Mouse (Mus musculus) c-Kit-positive CD71-positive TER-119-negative erythroid progenitor cells, embryonic 14.5 days (primary cell): ENCODE measurements around the gene Traf5.

Source experiments
- DNase-seq: peaks from one replicate; pipeline ENCODE4 v3.0.0-alpha.2; 2013; ENCODE audit warnings: low read depth

The Traf5 gene

DNA sequence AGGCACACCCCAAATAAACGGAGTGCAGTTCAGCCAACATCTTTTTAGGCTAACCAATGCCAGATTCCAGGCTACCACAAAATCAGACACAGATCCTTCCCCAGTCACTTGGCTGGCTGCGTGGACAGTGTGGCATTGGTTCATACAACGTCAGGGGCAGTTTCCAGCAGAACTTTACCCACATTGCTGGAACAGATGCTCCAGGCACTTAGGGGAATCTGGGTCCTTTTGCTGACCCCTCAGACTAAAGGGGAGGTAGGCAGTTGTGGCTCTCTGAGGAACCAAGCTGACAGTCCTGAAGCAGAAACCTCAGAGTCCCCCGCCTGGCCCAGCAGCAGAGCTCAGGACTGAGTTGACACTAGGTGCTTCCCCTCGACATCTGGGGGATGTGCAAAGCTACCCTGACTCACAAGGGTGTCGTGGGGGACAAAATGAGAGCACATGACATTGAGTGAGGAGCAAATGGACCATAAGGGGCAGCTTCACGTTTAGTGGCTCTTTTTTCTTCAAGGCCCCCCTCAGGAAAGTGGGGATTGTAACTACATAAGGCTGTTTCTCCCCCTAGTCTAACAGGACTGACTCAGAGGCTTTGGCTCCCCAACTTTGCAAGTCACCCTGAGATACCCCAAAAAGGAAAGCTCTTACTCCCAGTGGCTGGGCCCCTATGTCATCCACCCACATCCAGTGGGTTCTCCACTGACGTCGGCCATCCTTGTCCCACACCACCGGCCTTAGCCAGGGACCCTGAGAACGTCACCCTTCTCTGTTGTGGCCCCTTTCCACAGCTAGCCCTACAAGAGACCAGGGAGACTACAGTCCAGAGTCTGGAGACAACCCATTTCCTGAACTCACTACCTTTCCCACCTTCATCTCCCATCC is 1.4 kb downstream of the Traf5 start:
- DNase-seq, result no peak

DNA sequence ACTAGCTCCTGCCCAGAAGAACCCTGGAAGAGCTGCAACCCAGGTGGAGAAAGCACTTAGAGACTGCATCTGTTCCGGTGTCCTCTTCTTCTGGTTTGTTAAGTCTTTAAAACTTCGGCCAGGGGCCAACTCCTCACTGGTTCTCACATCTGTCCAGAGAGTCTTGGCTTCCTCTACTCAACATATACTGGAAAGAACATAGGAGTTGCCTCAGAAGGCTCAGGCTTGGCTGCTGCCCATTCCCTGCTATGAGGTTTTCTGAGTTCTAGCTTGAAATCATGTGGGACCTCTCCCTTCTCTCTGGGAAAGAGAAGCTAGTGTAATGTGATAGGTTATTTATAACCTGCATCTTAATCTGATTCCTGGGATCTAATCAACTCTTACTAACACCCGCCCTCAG is 2.1 kb downstream of the Traf5 start:
- no peak for DNase-seq

GRCm38 (mm10) chr1:192089208-192090166 is 2.9 kb downstream of the Traf5 start:
- DNase-seq, result no peak

GRCm38 (mm10) chr1:192088011-192088410 is 4.3 kb downstream of the Traf5 start:
- DNase-seq, result no peak

- DNase-seq, result no peak
These were observed 5.3 kb downstream of the Traf5 start for GRCm38 (mm10) chr1:192087098-192087497.

DNA sequence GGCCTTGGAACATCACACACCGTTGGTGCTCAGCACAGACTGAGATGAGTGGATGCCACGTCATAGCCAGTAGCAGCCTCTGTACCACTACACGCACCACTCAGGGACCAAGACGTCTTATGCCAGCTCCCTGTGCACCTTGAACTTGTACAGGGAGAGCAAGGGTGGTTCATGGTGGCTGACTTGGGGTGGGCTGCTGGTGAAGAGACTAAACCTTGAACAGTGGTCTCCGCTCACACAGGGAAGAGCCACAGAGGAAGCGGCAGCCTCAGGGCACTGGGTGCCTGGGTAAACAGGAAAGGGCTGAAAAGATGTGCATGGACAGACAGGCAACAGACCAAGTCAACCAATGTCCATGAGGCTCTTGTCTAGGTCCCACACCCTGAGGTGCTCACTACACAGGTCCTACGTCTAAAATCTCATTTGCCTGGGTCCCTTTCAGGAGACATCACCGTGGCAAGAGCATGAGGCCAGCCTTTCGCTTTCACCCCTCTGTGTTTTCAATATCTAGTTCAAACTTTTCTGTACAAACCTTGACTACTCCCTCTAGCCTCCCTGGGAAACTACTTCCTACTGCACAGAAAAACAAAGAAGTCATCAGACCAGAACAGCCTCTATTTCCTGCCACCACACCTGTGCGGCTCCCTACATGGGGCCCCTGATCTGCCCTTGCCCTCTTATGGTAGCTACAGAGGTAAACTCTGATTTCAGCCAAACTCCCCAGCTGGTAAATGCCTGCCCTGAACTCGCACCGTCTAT is 5.9 kb downstream of the Traf5 start:
- DNase-seq, result no peak

GRCm38 (mm10) chr1:192085218-192085617 is 7.1 kb downstream of the Traf5 start:
- DNase-seq, result no peak

DNA sequence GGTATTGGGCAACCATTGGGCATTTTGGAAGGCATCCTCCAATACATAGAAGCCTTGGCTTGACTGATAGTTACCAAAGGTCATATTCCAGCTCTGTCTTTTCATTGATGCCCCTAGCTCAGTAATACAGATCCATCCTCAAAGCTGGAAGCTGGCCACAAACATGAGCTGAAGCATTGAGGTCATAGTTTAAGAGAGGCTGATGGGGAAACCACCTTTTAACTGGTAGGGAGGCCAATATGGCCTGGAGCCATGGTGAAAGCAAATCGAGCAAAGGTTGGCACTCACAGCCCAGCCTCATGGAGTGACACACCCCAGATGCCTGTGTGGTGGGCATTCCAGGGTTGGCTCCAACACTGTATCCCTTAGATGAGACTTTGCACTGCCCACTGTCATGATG is 9.7 kb downstream of the Traf5 start:
- no peak for DNase-seq

- no peak for DNase-seq
These were observed 11.2 kb downstream of the Traf5 start for GRCm38 (mm10) chr1:192081129-192081528.

- DNase-seq, result no peak
These were observed 13.2 kb downstream of the Traf5 start for GRCm38 (mm10) chr1:192079121-192079520.

GRCm38 (mm10) chr1:192078406-192078805 is 14.0 kb downstream of the Traf5 start:
- no peak for DNase-seq

GRCm38 (mm10) chr1:192076796-192077535 is 15.4 kb downstream of the Traf5 start:
- DNase-seq, result no peak

- DNase-seq, result no peak
These were observed 16.3 kb downstream of the Traf5 start for GRCm38 (mm10) chr1:192076101-192076500.

- no peak for DNase-seq
These were observed 17.5 kb downstream of the Traf5 start for GRCm38 (mm10) chr1:192074824-192075223.

DNA sequence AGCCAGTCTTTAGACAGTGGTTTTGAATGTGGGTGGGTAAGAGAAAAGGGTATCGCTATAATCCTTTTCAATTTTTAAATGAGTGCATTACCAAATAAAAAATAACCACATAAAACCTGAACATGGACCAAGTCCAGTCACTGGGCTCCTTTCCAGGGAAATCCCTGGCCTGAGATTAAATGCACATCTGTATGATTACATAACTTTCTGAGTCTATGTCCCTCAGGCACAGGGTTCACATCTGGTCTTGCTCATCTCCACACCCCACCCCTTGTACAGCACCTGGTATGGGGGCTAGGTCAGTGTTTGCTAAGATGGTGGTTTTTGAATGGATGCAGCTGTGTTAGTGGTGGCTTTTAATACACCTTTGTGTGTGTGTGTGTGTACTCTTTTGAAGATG is 19.9 kb downstream of the Traf5 start:
- no peak for DNase-seq

DNA sequence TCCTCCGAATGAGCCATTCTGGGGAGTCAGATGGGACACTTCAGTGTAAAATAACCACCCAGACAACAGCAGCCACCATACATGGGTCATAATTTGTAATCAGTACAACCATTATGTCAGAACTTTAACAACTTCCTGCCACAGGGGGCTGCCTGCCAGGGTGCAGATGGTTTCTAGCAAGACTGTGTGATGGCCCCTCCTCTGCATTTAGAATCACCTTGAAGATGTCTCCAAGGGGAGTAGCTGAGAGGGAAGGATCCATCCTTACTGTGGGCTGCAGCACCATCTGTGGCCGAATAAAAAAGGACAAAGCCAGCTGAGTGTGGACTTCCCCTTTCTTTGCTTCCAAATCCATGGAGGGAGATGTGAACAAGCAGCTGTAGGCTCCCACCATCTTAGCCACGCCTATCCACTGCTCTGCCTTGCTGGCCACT is 21.7 kb downstream of the Traf5 start:
- DNase-seq, result no peak

GRCm38 (mm10) chr1:192069971-192070591 is 22.3 kb downstream of the Traf5 start:
- no peak for DNase-seq

DNA sequence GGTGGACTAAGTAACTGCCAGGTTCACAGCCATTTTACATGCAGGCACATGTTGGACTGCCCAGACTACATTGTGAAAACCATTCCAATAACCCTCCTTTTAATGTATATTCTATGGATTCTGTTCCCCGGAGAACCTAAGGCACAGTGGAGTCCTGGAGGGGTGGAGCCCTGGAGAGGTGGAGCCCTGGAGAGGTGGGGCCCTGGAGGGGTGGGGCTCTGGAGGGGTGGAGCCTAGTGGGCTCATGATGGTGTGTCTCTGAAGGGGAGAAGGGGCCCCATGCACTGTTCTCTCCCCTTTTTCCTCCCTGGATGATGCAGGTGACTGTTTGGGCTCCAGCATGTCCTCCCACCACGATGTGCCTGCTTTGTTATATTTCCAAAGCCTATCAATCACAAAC is 24.2 kb downstream of the Traf5 start:
- peak; percentile 30 for DNase-seq

GRCm38 (mm10) chr1:192066956-192067355 is 25.4 kb downstream of the Traf5 start:
- no peak for DNase-seq

DNA sequence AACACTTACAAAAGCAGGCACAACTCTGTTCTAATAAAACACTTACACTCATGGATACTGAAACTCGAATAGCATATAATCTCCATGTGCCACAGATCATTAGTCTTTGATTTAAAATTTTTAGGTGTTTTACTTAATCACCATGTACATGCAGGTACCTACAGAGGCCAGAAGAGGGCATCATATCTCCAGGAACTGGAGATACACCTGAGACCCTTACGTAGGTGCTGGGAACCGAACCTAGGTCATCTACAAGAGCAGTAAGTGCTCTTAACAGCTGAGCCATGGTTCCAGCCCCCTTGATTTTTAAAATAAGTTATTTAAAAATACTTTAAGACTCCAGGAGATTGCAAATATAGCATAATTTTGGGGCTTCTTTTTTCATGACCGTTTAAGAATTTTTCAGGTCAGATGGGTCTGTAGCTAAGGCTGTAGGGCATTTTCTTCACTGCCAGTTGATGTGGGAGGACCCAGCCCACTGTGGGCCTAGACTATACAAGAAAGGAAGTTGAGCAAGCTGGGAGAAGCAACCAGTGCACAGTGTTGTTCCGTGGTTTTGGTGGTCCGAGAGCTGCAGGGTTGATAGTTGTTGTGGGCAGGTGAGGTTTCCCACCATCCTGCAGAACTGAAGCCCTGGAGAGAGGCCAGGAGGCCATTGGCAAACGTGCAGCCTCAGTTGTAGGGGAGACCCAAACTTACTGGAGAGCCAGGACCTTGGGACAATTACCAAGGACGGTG is 29.0 kb downstream of the Traf5 start:
- no peak for DNase-seq
